Comparison of ENCODE assay signal across 15 mouse cellular contexts in genomic region chr16:12731588-12731987, GRCm38 (mm10).
"Had no signal": no experiment of that assay in that cellular context is flagged by ENCODE, and none has a peak within 500 bp of the region (broad histone marks: within the 10 kb centered on the region; RNA-seq: fewer than 3 reads in every experiment).

No protein-coding gene starts in this region.

- H3K4me1 ChIP-seq: neural tube, embryonic 15.5 days; stomach, embryonic 15.5 days had no signal

- H3K9me3 ChIP-seq: neural tube, embryonic 15.5 days; stomach, embryonic 15.5 days had no signal

- H3K27me3 ChIP-seq: neural tube, embryonic 15.5 days; stomach, embryonic 15.5 days had no signal

- H3K36me3 ChIP-seq: neural tube, embryonic 15.5 days; stomach, embryonic 15.5 days had no signal

- H3K4me2 ChIP-seq: neural tube, embryonic 15.5 days; stomach, embryonic 15.5 days had no signal

- DNase-seq: retina, postnatal 1 day; right cerebral cortex, adult 18-20 months; right cerebral cortex, postnatal 14 days; right cerebral cortex, postnatal 25 days; right cerebral cortex, postnatal 4 days; spleen, adult 18-20 months; thymus, adult 18-20 months; thymus, adult 2 months; thymus, postnatal 14 days; thymus, postnatal 25 days; thymus, postnatal 36 days; thymus, postnatal 4 days had no signal

- H3K27ac ChIP-seq: neural tube, embryonic 15.5 days; stomach, embryonic 15.5 days; stomach, postnatal 0 days had no signal

- H3K9ac ChIP-seq: neural tube, embryonic 15.5 days; stomach, embryonic 15.5 days had no signal

- H3K4me3 ChIP-seq: neural tube, embryonic 15.5 days; stomach, embryonic 15.5 days had no signal
